Mouse (Mus musculus) spleen, adult 10 weeks (tissue): ENCODE measurements around the gene Atp1a3. TPM values are rescaled to one million over a fixed set of nuclear protein-coding genes. Genes with fewer than 3 reads are reported as not detected.

ENCODE experiments used
- polyA plus RNA-seq: library from polyadenylated mRNA; stranded (reverse); fragments of 350-450 nt; fragmentation: Illumina TruSeq; extraction: RNeasy Lipid Tissue Mini Kit (QIAGEN cat#74804); gene quantifications from one replicate; pipeline ENCODE4 v1.2.3, GENCODE M21; 2015; ENCODE audit warnings: low replicate concordance; ENCODE audit not compliant: insufficient read depth

Atp1a3 gene
- 4.9 TPM for polyA plus RNA-seq

DNA sequence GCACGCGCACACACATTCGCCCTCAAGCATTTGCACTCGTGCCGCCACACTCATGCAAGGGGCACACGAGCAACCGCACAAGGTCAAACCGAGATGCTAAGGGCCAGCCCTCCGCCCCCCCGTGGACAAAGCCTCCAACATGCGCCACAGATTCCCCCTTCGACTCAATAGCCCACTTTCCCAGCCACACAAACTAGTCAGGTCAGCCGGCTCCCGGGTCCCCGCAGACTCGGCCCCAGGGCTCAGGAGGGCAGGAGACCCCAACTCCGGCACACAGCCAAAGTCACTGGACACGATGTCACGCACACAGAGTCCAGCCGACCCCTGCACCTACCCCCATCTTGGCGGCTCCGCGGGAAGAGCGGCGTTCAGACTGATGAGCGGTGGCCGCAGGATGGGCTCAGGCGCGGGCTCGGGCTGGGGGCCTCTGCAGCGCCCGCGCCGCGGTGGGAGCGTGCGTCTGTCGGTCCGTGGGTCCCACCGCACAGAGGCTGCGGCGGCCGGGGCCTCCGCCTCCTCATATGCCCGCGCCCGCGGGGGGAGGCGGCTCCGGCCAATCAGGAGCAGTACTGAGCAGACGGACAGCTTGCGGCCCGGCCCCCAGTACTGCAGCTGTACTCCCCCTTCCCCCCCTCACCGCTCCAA is at the start of gene Atp1a3:
Gene Atp1a3 (minus strand): TSS at position 538 of the 645 bp plus-strand sequence.

DNA sequence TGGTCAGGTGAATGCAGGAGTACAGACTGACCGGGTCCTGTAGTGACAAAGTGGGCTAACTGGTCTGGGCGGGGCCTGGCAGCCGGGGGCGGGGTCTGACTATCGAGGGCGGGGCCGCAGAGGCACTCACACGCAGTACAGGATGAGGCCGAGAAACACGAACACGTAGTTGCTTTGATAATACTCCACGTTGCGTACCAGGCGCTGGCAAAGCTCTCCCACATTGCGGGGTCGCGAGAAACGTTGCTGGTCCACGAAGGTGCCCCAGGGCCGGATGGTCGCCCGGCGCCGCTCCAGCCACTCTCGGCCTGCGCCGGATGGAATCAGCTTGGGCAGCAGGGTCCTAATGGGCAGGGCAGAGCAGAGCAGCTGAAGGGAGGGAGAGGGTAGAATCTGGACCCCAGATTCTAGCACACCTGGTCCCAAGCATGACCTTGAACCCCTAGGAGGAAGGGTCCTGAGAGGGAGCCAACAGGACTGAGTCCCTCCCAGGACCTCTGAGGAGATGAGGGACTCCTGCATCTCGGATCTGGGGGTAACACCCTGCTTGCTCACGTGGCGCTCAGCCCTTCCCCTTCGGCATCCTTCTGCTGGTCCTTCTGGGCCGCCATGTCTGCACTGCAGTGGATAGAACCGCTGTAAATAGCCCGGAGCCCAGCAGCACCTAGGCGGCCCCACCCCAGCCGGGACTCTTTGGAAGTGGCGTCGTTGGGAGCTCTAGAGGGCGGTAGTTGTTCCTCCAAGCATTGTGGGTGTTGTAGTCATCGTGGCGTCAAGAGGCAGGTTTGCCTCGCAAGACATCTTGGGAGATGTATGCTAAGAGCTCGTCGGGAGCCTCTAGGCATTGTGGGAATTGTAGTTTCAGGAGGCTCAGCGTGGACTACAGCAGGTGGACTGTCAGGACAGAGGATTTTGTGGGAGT is 33.5 kb downstream of the Atp1a3 start, which contains the start of gene Rabac1:
Gene Rabac1 (minus strand): TSS at position 783 of the 922 bp plus-strand sequence.

DNA sequence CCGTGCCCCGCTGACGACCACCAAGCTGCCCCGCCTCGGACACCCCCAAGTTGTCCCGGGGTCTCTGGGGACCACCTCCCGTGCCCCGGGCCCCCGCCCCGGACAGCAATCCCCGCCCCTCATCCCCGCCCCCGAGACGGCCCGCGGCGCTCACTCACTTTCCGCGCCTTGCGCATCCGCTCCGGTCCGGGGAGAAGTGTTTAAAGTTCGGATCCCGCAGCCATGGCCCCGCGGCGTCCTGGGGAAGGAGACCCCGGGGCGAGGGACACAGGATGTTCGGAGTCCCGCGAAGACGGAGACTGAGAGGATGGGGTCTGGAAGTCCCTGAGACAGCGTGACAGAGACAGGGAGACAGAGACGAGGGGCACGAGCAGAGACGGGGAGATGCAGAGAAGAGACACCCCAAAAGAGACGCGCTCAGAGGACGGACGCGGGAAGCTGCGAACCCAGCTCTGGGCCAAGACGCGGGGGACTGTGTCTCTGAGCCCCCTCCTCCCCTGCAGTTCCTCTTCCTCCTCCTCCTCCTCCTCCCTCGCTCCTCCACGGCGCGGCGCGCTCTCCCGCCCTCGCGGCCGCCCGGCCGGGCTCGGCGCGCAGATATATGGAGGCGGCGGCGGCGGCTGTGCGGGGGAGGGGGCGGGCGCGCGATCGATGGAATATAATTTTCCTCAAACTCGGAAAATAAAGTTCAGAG is 61.4 kb downstream of the Atp1a3 start, which contains the start of gene Gm4881:
Gene Gm4881 (minus strand): TSS at position 238 of the 694 bp plus-strand sequence.

Other genes with a start within 250 kb of the Atp1a3 start
- gene Cd177, start 245.6 kb downstream of the Atp1a3 start, polyA plus RNA-seq = 1.8 TPM
- 1.7 TPM for gene Ceacam10, start 228.8 kb downstream of the Atp1a3 start, polyA plus RNA-seq
- 3.7 TPM for gene Gm9844, start 143.7 kb downstream of the Atp1a3 start, polyA plus RNA-seq
- not detected for gene Lypd4, start 136.0 kb downstream of the Atp1a3 start, polyA plus RNA-seq
- not detected for gene Dmrtc2, start 135.9 kb downstream of the Atp1a3 start, polyA plus RNA-seq
- gene Rps19, start 121.6 kb downstream of the Atp1a3 start, polyA plus RNA-seq = 1,670 TPM
- 645 TPM for gene Cd79a, start 108.6 kb downstream of the Atp1a3 start, polyA plus RNA-seq
- gene Arhgef1, start 103.0 kb downstream of the Atp1a3 start, polyA plus RNA-seq = 181 TPM
- gene Gm4881, start 61.5 kb downstream of the Atp1a3 start, polyA plus RNA-seq = not detected
- gene Rabac1, start 33.2 kb downstream of the Atp1a3 start, polyA plus RNA-seq = 40.1 TPM
- gene Grik5, start 66.4 kb upstream of the Atp1a3 start, polyA plus RNA-seq = 2.4 TPM
- 1.7 TPM for gene Zfp574, start 66.6 kb upstream of the Atp1a3 start, polyA plus RNA-seq
- 34.8 TPM for gene Pou2f2, start 173.8 kb upstream of the Atp1a3 start, polyA plus RNA-seq
- 21.2 TPM for gene Dedd2, start 214.7 kb upstream of the Atp1a3 start, polyA plus RNA-seq
- gene Zfp526, start 215.5 kb upstream of the Atp1a3 start, polyA plus RNA-seq = 6.4 TPM
- gene Gsk3a, start 231.9 kb upstream of the Atp1a3 start, polyA plus RNA-seq = 56.1 TPM
- 4.6 TPM for gene Erf, start 244.8 kb upstream of the Atp1a3 start, polyA plus RNA-seq